Mouse (Mus musculus) CD8-positive naive resting alpha-beta T cell, adult 2 months (primary cell): ENCODE results near the gene Mtif2.
"Not testable (repeated sequence)": the region's sequence is repeated elsewhere in the genome, so short reads cannot be mapped to it uniquely, and the experiment has no call there.

Experiments used
- DNase-seq, 2 experiments: peaks; one replicate each; pipeline ENCODE4 v3.0.0; 2022; ENCODE audit warnings: low read depth in 2 of 2, low spot score in 2 of 2

Mtif2 gene

GRCm38 (mm10) chr11:29525988-29526794 is at the start of gene Mtif2:
Mtif2 (plus strand) TSS chr11:29526408.
- DNase-seq = peak; percentile 42 to 45

- no peak for DNase-seq
These were observed 33.1 kb upstream of the Mtif2 start for GRCm38 (mm10) chr11:29493135-29493534.

- no peak for DNase-seq
These were observed 29.2 kb upstream of the Mtif2 start for GRCm38 (mm10) chr11:29496962-29497361.

- no peak for DNase-seq
These were observed 22.0 kb upstream of the Mtif2 start for GRCm38 (mm10) chr11:29503948-29504893.

DNA sequence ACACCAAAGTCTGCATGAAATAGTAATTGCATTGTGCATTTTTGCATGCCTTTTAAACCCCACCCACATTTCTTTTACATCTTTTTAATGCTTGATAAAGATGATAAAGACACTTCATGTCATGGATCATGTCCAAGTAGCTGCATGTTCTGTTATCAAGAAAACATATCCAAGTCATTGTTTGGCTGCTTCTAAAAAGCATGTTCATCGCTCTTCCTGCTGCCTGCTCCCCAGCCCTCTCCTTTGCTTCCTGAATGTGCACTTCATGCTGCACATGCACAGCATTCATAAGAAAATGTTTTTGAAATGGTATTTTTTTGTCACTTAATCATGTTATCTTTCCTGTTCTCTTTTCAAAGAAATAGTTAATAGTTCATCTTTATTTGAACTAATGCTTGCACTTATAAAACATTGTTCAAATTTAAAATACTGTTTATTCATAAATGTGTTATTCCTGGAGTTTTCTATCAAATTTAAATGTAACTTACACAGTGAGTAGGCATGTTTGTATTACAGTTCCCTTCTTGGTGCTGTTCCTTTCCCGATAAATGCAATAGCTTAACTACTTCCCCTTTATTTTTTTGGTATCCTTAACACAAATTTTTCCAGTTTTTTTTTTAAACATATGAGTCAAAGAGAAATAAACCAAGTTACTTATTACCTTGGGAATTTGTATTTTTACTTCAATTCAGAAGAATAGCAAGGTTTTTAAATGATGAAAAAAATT is 21.1 kb upstream of the Mtif2 start:
- no peak for DNase-seq

DNA sequence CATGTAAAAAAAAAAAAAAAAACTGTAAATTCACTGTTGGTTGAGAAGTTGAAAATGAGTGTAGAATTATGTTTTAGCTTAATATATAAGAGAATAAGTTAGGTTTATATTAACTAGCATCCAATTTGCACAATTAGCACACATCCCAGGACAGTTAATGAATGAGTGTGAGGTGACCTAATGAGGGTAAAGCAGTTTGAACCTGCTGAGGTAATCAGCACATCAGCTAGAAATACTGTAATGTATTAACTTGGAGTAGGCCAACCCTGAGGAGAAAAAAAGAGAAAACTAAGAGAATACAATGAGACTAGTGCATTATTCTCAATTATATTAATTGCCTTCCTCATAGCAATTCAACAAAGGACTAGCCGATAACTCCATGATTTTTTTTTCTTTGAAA is 16.8 kb upstream of the Mtif2 start:
- DNase-seq = no peak

- DNase-seq = no peak
These were observed 13.2 kb upstream of the Mtif2 start for GRCm38 (mm10) chr11:29512818-29513535.

GRCm38 (mm10) chr11:29514325-29514681 is 11.9 kb upstream of the Mtif2 start:
- DNase-seq = no peak

DNA sequence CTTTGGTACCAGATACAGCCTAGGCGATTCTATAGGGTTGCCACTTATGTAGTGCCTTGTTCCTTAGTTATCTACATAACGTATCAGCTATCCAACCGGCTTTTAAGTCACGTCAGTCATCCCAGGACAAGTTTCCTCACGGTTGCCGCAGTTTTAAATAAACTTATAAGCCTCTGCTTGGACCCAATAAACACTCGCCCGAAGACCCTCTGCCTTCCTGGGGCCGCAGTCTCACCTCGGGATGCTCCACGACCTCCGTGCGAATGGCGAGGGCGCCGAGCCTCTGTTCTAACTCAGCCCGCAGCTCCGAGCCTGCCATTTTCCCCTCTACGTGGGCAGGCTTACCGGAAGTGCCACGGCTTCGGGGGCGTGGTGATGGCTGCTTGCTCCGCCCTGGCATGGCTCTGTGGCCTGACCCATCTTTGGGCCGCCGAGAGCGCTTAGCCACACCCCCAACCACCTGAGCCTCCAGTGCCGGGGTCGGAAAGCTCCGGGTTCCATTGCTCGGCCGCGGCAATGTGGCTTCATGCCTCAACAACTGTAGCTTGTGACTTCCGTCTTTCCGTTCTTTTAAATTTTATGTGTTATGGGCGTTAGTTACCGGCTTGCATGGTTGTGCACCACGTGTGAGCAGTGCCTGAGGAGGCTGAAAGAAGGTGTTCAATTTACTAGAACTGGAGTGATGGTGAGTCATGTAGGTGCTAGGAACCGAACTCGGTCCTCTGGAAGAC is 11.4 kb upstream of the Mtif2 start, which contains the start of gene Prorsd1:
Prorsd1 (minus strand) TSS at position 352 of the 731 bp plus-strand sequence.
- peak; percentile 80 to 89 for DNase-seq

GRCm38 (mm10) chr11:29538201-29538600 is 12.0 kb downstream of the Mtif2 start:
- DNase-seq = no peak

- no peak for DNase-seq
These were observed 18.2 kb downstream of the Mtif2 start for GRCm38 (mm10) chr11:29544225-29544945.

DNA sequence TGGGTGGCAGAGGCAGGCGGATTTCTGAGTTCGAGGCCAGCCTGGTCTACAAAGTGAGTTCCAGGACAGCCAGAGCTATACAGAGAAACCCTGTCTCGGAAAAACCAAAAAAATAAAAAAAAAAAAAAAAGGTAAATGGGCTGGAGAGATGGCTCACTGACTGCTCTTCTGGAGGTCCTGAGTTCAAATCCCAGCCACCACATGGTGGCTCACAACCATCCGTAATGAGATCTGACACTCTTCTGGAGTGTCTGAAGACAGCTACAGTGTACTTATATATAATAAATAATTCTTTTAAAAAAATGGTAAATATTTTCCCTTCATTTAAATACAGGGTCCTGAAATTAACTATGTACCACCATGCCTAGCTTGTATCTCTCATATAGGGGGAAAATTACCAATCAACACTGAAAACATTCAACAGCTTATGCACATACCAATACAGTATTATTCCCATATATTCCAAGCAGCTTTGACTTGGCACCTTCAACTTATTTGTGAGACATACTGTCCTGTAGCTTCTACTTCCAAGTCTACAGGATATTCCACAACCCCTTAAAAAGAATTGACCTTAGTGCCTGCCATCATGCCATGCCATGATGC is 19.0 kb downstream of the Mtif2 start:
- not testable (repeated sequence) for DNase-seq

GRCm38 (mm10) chr11:29546297-29546696 is 20.1 kb downstream of the Mtif2 start:
- not testable (repeated sequence) for DNase-seq

GRCm38 (mm10) chr11:29546762-29547161 is 20.6 kb downstream of the Mtif2 start:
- no peak for DNase-seq

DNA sequence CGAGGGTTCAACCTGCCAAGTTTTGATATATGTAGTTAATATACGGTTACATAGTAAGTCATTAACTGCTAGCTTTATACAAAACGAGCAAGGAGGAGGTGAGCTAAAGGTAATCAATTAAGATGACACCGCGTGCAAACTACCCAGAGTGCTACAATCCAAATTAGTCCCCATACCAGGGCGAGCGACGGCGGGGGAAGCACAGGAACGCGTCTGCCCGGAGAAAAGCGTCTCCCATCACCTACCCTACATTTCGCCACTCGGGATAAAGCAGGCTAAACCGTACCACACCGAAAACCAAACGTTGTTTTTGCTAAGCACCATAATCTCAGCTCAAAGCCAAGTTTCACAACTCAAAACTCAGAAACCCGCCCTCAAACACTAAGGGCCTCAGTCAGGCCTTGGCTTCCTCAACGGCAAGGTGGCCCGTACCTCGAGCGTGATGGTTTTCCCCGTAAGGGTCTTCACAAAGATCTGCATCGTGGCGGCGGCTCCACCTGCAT is 21.1 kb downstream of the Mtif2 start:
- no peak for DNase-seq

DNA sequence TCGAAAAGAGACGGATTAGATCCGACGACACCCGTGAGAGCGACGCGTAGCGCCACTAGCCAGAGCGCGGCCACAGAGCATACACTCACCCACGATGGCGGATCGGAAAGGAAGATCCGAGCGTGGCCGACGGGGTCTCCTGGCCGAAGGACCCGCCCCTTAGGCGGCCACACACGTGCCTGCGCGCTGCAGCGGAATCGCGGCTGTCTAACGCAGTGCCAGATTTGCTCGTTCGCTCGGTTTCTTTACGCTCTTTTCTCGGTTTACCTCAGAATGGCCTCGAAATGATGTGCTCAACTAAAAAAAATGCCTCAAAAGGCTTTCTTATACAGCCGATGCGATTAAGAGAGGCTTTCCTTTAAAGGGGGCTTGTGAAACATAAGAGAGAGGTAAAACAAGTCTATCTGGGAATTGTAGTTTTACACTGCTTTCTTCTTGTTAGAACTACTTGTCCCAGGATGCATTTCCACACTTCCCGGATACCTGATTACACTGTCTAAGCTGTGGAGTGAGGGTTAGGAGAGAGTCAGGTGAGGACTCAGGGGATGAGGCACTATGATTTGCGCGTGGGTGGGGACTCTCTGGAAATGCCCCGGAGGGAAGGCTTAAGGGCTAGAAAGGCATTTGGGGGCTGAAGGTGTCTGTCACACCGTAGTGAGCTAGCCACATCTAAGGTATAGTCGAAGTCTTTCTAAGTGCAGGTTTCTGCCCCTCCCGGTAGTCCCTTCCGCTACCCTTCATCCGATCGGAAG is 21.7 kb downstream of the Mtif2 start, which contains the start of the genes Clhc1 and Rps27a:
Clhc1 (plus strand) TSS at position 199 of the 752 bp plus-strand sequence.
Rps27a (minus strand) TSS at position 358 of the 752 bp plus-strand sequence.
- DNase-seq = peak; percentile 95 to 96

DNA sequence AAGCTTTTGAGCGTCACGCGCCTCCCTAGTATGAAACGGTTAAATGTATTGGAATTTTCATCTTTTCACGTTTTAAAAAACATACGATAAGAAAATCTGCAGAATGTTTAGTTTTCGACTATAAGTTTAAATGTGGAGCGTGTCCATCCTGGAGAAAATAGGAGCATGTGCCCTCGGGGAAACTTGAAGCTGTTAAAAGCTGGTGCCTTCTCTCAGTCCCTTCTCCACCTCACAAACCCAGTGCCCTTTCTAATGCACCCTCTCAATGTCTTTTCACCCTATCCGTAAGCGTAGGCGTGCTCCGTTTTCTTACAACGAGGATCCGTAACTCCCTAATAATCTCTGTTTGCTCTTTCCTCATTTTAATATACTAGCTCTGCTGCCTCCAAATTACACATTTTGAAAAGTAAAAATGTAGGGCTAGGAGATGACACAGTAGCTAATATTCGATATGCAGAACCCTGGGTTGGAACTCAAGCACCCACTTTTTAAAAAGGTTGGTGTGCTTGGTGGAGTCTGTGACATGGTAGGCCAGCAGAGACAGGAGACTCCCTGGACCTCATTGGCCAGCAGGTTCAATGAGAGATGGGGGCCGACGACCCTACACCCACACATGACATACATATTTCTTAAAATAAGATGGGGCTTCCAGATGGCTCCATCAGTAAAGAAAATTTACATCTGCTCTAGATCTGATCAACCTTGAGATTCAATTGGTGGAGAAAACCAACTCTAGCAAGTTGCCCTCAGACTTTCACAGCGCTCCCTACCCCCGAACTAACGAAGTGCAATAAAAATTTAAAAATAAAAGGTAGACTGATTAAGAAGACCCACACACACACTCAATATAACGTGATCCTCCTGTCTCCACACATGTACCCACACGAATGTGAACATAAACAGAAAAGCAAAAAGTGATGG is 22.6 kb downstream of the Mtif2 start:
- DNase-seq = no peak
